Mouse (Mus musculus) liver, embryonic 12.5 days (tissue): ENCODE data around the gene Il17rd. TPM values are rescaled to one million over a fixed set of nuclear protein-coding genes. Genes with fewer than 3 reads are reported as not detected.

Source experiments
- ATAC-seq: fragments of 200-750 bp; cut with Nextera tagmentation; 2 replicates; pipeline ENCODE4 v1.8.0; 2017; ENCODE audit warnings: moderate number of reproducible peaks, mild to moderate bottlenecking, moderate library complexity
- H3K27ac ChIP-seq: fragments of 300-500 bp; sonication (generic); 2 replicates; pipeline ENCODE4 v1.5.1; 2016; ENCODE audit warnings: mild to moderate bottlenecking
- H3K27me3 ChIP-seq: fragments of 300-500 bp; sonication (generic); replicated peaks from 2 replicates; pipeline ENCODE4 v1.6.1; 2016; ENCODE audit warnings: mild to moderate bottlenecking, moderate library complexity
- H3K36me3 ChIP-seq: fragments of 300-500 bp; sonication (generic); 2 replicates; pipeline ENCODE4 v1.6.1; 2016; ENCODE audit warnings: mild to moderate bottlenecking, moderate library complexity
- H3K4me1 ChIP-seq: fragments of 300-500 bp; sonication (generic); 2 replicates; pipeline ENCODE4 v1.6.1; 2016
- H3K4me2 ChIP-seq: fragments of 300-500 bp; sonication (generic); 2 replicates; pipeline ENCODE4 v1.6.1; 2016; ENCODE audit warnings: mild to moderate bottlenecking, moderate library complexity
- H3K4me3 ChIP-seq: fragments of 300-500 bp; sonication (generic); 2 replicates; pipeline ENCODE4 v1.5.1; 2016; ENCODE audit warnings: mild to moderate bottlenecking, moderate library complexity
- H3K9ac ChIP-seq: fragments of 300-500 bp; sonication (generic); 2 replicates; pipeline ENCODE4 v1.6.1; 2016; ENCODE audit warnings: mild to moderate bottlenecking, moderate library complexity
- H3K9me3 ChIP-seq: fragments of 300-500 bp; sonication (generic); replicated peaks from 2 replicates; pipeline ENCODE4 v1.6.1; 2016; ENCODE audit warnings: mild to moderate bottlenecking, moderate library complexity
- whole genome bisulfite sequencing: fragments of 180-500 bp; shearing (Covaris S2); methylation state at CpG from one replicate; pipeline ENCODE4 v1.1.7; 2016; ENCODE audit not compliant: insufficient replicate concordance; 5-methylcytosine and 5-hydroxymethylcytosine counted together
- polyA plus RNA-seq: library from polyadenylated mRNA; unstranded; fragments of >200 nt; fragmentation: Nextera tagmentation; extraction: Ambion mirVana; gene quantifications from 2 replicates; pipeline ENCODE4 v1.2.1, GENCODE M21; 2016

Gene Il17rd
- polyA plus RNA-seq = 0.27 and 0.32 TPM in 2 replicates

GRCm38 (mm10) chr14:27038783-27039182, at the start of gene Il17rd:
Gene Il17rd, plus strand, starts transcription at chr14:27038941.
- H3K4me2 ChIP-seq = peak within 1 kb of the TSS; percentile 89
- no peaks in the 10 kb centered on the region for H3K9me3 ChIP-seq
- WGBS = under 1% methylated on average over 25 of the region's 29 CpGs
- H3K4me1 ChIP-seq = peaks cover 14% of the 10 kb centered on the region
- no peak for ATAC-seq
- peaks cover 78% of the 10 kb centered on the region for H3K27me3 ChIP-seq
- H3K4me3 ChIP-seq = peak within 1 kb of the TSS; percentile 66
- no peaks in the 10 kb centered on the region for H3K36me3 ChIP-seq
- H3K27ac ChIP-seq = no peak within 1 kb of the TSS
- H3K9ac ChIP-seq = peak within 1 kb of the TSS; percentile 53

- H3K36me3 ChIP-seq = no peaks in the 10 kb centered on the region
- H3K4me2 ChIP-seq = no peak overlapping the region
- peaks cover 15% of the 10 kb centered on the region for H3K4me1 ChIP-seq
- no peak overlapping the region for H3K27ac ChIP-seq
- no peak for ATAC-seq
- H3K4me3 ChIP-seq = no peak overlapping the region
- no peak overlapping the region for H3K9ac ChIP-seq
- WGBS = 77% methylated on average over 18 of the region's 18 CpGs
- no peaks in the 10 kb centered on the region for H3K9me3 ChIP-seq
- H3K27me3 ChIP-seq = no peaks in the 10 kb centered on the region
Measured at GRCm38 (mm10) chr14:26991622-26992021, 47.1 kb upstream of the Il17rd start.

GRCm38 (mm10) chr14:26993427-26993826, 45.3 kb upstream of the Il17rd start:
- no peak overlapping the region for H3K4me3 ChIP-seq
- H3K36me3 ChIP-seq = no peaks in the 10 kb centered on the region
- no peak overlapping the region for H3K27ac ChIP-seq
- peaks cover 16% of the 10 kb centered on the region for H3K4me1 ChIP-seq
- ATAC-seq = no peak
- H3K4me2 ChIP-seq = no peak overlapping the region
- H3K9me3 ChIP-seq = no peaks in the 10 kb centered on the region
- H3K9ac ChIP-seq = no peak overlapping the region
- WGBS = 37% methylated on average over 3 of the region's 3 CpGs
- no peaks in the 10 kb centered on the region for H3K27me3 ChIP-seq

- H3K36me3 ChIP-seq = no peaks in the 10 kb centered on the region
- no peaks in the 10 kb centered on the region for H3K9me3 ChIP-seq
- H3K27ac ChIP-seq = peak within 1 kb of the TSS; percentile 41; the same call in 1 of the 2 replicates
- H3K4me2 ChIP-seq = peak within 1 kb of the TSS; percentile 65
- H3K4me3 ChIP-seq = peak within 1 kb of the TSS; percentile 42
- no peaks in the 10 kb centered on the region for H3K27me3 ChIP-seq
- H3K4me1 ChIP-seq = peaks cover 24% of the 10 kb centered on the region
- WGBS = 2% methylated on average over 16 of the region's 16 CpGs
- peak; percentile 77 for ATAC-seq
- H3K9ac ChIP-seq = no peak within 1 kb of the TSS
Measured at GRCm38 (mm10) chr14:26994211-26994741, 44.5 kb upstream of the Il17rd start, which contains the start of gene Hesx1. Gene Hesx1, plus strand, starts transcription at chr14:26994416.

GRCm38 (mm10) chr14:26996257-26996656, 42.5 kb upstream of the Il17rd start:
- Histone ChIP-seq H3K36me3 (no peaks in the 10 kb centered on the region), H3K4me1 (peaks cover 43% of the 10 kb centered on the region), H3K9ac (no peak overlapping the region), H3K4me2 (no peak overlapping the region), H3K9me3 (no peaks in the 10 kb centered on the region), H3K27me3 (no peaks in the 10 kb centered on the region; the same call in 1 of the 2 replicates), H3K27ac (no peak overlapping the region), H3K4me3 (no peak overlapping the region)
- ATAC-seq = no peak

GRCm38 (mm10) chr14:27000386-27000785, 38.4 kb upstream of the Il17rd start:
- 5% methylated on average over 11 of the region's 11 CpGs for WGBS
- H3K4me1 ChIP-seq = peaks cover 34% of the 10 kb centered on the region
- ATAC-seq = peak; percentile 88
- peak overlapping the region; percentile 43; the same call in 1 of the 2 replicates for H3K27ac ChIP-seq
- H3K9ac ChIP-seq = peak overlapping the region; percentile 66
- no peaks in the 10 kb centered on the region; the same call in 1 of the 2 replicates for H3K27me3 ChIP-seq
- H3K36me3 ChIP-seq = no peaks in the 10 kb centered on the region
- H3K9me3 ChIP-seq = no peaks in the 10 kb centered on the region
- peak overlapping the region; percentile 62 for H3K4me3 ChIP-seq
- peak overlapping the region; percentile 69 for H3K4me2 ChIP-seq

GRCm38 (mm10) chr14:27004906-27005305, 33.8 kb upstream of the Il17rd start:
- Histone ChIP-seq H3K4me2 (no peak overlapping the region), H3K27me3 (no peaks in the 10 kb centered on the region; the same call in 1 of the 2 replicates), H3K27ac (no peak overlapping the region), H3K36me3 (no peaks in the 10 kb centered on the region), H3K4me3 (no peak overlapping the region), H3K9me3 (no peaks in the 10 kb centered on the region), H3K9ac (no peak overlapping the region), H3K4me1 (peaks cover 33% of the 10 kb centered on the region)
- ATAC-seq = no peak
- WGBS = 77% methylated on average over 7 of the region's 7 CpGs

GRCm38 (mm10) chr14:27005937-27006336, 32.8 kb upstream of the Il17rd start:
- Histone ChIP-seq H3K27ac (no peak overlapping the region), H3K27me3 (no peaks in the 10 kb centered on the region), H3K4me3 (no peak overlapping the region), H3K9ac (no peak overlapping the region), H3K9me3 (no peaks in the 10 kb centered on the region), H3K36me3 (no peaks in the 10 kb centered on the region), H3K4me1 (peaks cover 23% of the 10 kb centered on the region), H3K4me2 (no peak overlapping the region)
- 26% methylated on average over 6 of the region's 6 CpGs for WGBS
- ATAC-seq = no peak

- Histone ChIP-seq H3K4me3 (no peak overlapping the region), H3K27me3 (no peaks in the 10 kb centered on the region), H3K27ac (no peak overlapping the region), H3K4me1 (peaks cover 10% of the 10 kb centered on the region; the same call in 1 of the 2 replicates), H3K9ac (no peak overlapping the region), H3K36me3 (no peaks in the 10 kb centered on the region), H3K9me3 (no peaks in the 10 kb centered on the region), H3K4me2 (no peak overlapping the region)
- no peak for ATAC-seq
- WGBS = 68% methylated on average over 5 of the region's 5 CpGs
Measured at GRCm38 (mm10) chr14:27011561-27011960, 27.2 kb upstream of the Il17rd start.

- H3K27me3 ChIP-seq = no peaks in the 10 kb centered on the region
- WGBS = 42% methylated on average over 4 of the region's 4 CpGs
- H3K4me1 ChIP-seq = peaks cover 5% of the 10 kb centered on the region; the same call in 1 of the 2 replicates
- ATAC-seq = peak; percentile 21; the same call in 1 of the 2 replicates
- no peaks in the 10 kb centered on the region for H3K36me3 ChIP-seq
- no peaks in the 10 kb centered on the region for H3K9me3 ChIP-seq
- H3K4me3 ChIP-seq = no peak overlapping the region
- no peak overlapping the region for H3K27ac ChIP-seq
- no peak overlapping the region for H3K9ac ChIP-seq
- no peak overlapping the region for H3K4me2 ChIP-seq
Measured at GRCm38 (mm10) chr14:27013658-27014057, 25.1 kb upstream of the Il17rd start.

GRCm38 (mm10) chr14:27017936-27018335, 20.8 kb upstream of the Il17rd start:
- Histone ChIP-seq H3K9me3 (no peaks in the 10 kb centered on the region), H3K4me1 (peaks cover 7% of the 10 kb centered on the region; the same call in 1 of the 2 replicates), H3K27me3 (no peaks in the 10 kb centered on the region), H3K4me3 (no peak overlapping the region), H3K36me3 (no peaks in the 10 kb centered on the region), H3K9ac (no peak overlapping the region), H3K27ac (no peak overlapping the region), H3K4me2 (no peak overlapping the region)
- no peak for ATAC-seq
- WGBS = 68% methylated on average over 2 of the region's 2 CpGs

GRCm38 (mm10) chr14:27019850-27020249, 18.9 kb upstream of the Il17rd start:
- H3K9ac ChIP-seq = no peak overlapping the region
- no peak overlapping the region for H3K4me3 ChIP-seq
- WGBS = 82% methylated on average over 14 of the region's 14 CpGs
- H3K36me3 ChIP-seq = no peaks in the 10 kb centered on the region
- H3K4me1 ChIP-seq = peaks cover 11% of the 10 kb centered on the region; the same call in 1 of the 2 replicates
- no peaks in the 10 kb centered on the region for H3K27me3 ChIP-seq
- no peak for ATAC-seq
- H3K4me2 ChIP-seq = no peak overlapping the region
- H3K9me3 ChIP-seq = no peaks in the 10 kb centered on the region
- H3K27ac ChIP-seq = no peak overlapping the region
